Mouse (Mus musculus): Measurements from ENCODE around the gene Atp2a2.

DNA sequence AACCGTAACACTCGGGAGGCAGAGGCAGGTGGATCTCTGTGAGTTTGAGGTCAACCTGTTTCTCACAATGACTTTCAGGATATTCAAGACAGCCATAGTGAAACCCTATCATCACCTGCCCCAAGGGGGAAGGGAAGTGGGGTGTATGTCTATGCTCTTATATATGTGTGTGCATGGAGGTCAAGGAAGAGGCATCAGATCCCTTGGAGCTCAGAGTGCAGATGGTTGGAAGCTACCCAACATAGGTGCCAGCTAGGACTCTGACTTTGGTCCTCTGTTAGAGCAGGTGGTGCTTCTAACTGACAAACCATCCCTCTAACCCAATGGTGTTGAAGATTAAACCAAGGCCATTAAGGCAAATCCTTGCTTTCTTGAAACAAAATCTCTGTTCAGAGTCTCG is 24.5 kb downstream of the Atp2a2 start:
- TF ChIP-seq CTCF (IDR thresholded peaks at IDR 0.05; ENCODE audit: low read depth, low read length) = no peak
- no peak for TF ChIP-seq GATA1 (IDR thresholded peaks at IDR 0.05; ENCODE audit: borderline replicate concordance, low read length)
